Comparison of ENCODE assay signal across 14 mouse cellular contexts in the genomic region with DNA sequence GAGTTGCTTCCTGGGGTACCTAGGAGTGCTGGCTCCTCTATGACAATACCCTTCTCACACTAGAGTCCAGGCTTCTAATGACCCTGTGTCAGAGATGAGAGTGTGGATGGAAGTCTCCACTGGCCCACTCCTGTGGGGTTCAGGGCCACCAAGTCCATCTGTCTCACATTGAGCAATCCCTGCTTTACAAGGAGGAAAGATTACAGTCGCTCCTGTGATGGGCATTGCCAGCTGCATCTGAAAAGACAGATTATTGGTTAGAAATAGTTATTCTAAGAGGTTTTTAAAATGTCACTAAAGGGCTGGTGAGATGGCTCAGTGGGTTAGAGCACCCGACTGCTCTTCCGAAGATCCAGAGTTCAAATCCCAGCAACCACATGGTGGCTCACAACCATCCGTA.
"Had no signal": no experiment of that assay in that cellular context is flagged by ENCODE, and none has a peak within 500 bp of the region (broad histone marks: within the 10 kb centered on the region; RNA-seq: fewer than 3 reads in every experiment).

No protein-coding gene starts in this region.

- H3K27me3 ChIP-seq: embryonic facial prominence, embryonic 12.5 days; embryonic facial prominence, embryonic 13.5 days; embryonic facial prominence, embryonic 15.5 days; forebrain, embryonic 15.5 days had no signal

- H3K36me3 ChIP-seq: embryonic facial prominence, embryonic 12.5 days; embryonic facial prominence, embryonic 13.5 days; embryonic facial prominence, embryonic 15.5 days; forebrain, embryonic 10.5 days; forebrain, embryonic 12.5 days; forebrain, embryonic 15.5 days had no signal

- H3K4me2 ChIP-seq: embryonic facial prominence, embryonic 12.5 days; embryonic facial prominence, embryonic 13.5 days; embryonic facial prominence, embryonic 15.5 days; forebrain, embryonic 12.5 days; forebrain, embryonic 13.5 days; forebrain, embryonic 15.5 days had no signal

- H3K4me3 ChIP-seq: embryonic facial prominence, embryonic 10.5 days; embryonic facial prominence, embryonic 12.5 days; embryonic facial prominence, embryonic 13.5 days; embryonic facial prominence, embryonic 15.5 days; erythroblast, embryonic 14.5 days; forebrain, embryonic 10.5 days; forebrain, embryonic 12.5 days; forebrain, embryonic 13.5 days; forebrain, embryonic 15.5 days; gastrocnemius, adult 2 months; heart, adult 2 months had no signal

- ATAC-seq: forebrain, embryonic 13.5 days; forebrain, embryonic 14.5 days; forebrain, embryonic 15.5 days; forebrain, embryonic 16.5 days; forebrain, postnatal 0 days had no signal
